Mouse (Mus musculus): Measurements from ENCODE around the gene Gdpd1. TPM values are rescaled to one million over a fixed set of nuclear protein-coding genes. Genes with fewer than 3 reads are reported as not detected.
"Not testable (repeated sequence)": the region's sequence is repeated elsewhere in the genome, so short reads cannot be mapped to it uniquely, and the experiment has no call there.

Gene Gdpd1
- total and polyA plus RNA-seq, 2 experiments from 2014 or later: 12.6 to 31.8 TPM

DNA sequence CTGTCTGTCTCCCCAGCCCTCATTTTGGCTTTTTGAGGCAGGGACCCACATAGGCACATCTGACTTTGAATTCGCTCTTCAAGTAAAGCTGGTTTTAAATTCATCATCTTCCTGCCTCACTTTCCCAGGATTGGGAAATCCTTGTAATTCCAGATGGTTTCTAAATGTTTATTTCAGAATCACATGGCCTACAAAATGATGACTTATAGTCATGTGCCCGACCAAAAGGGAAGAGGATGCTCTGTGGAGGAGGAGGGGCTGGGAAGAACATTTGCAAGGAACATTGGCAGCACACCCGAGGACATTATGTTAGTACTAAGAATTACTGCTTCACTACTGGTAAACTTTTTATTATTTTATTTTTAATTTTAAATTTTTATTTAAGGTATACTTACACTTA, 48.5 kb downstream of the Gdpd1 start:
- DNase-seq (ENCODE audit: low spot score): no peak

DNA sequence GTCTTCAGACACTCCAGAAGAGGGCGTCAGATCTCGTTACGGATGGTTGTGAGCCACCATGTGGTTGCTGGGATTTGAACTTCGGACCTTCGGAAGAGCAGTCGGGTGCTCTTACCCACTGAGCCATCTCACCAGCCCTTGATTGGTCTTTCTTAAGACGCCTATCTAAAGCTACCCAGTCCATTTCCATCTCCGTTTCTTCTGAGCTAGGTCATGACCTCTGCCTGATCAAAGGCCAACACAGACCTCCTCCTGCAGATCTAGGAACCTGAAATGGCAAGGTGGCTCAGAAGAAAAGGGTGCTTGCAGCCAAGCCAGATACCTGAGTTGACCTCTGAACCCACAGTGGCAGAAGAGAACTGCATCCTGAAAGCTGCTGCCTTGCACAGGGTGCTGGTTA, 50.6 kb downstream of the Gdpd1 start:
- H3K9ac ChIP-seq (replicated peaks; ENCODE audit: low read depth, low read length); H3K4me2 ChIP-seq (ENCODE audit: low read depth, low read length); ATAC-seq (ENCODE audit: insufficient read depth, low read depth); H3K9me3 ChIP-seq (replicated peaks; ENCODE audit: control insufficient read depth, low read length); H3K27ac ChIP-seq (ENCODE audit: low read depth); H3K36me3 ChIP-seq (replicated peaks; ENCODE audit: control insufficient read depth, insufficient read depth, low read length); H3K27me3 ChIP-seq (ENCODE audit: control insufficient read depth, insufficient read depth, low read length); H3K4me3 ChIP-seq (ENCODE audit: low read depth, low read length); H3K4me1 ChIP-seq (ENCODE audit: control insufficient read depth, insufficient read depth); DNase-seq (ENCODE audit: low spot score): not testable (repeated sequence)
- WGBS: 81% methylated on average over 8 of the region's 8 CpGs

More for the DNA sequence above, 48.5 kb downstream of the Gdpd1 start:
- Histone ChIP-seq H3K9me3 (replicated peaks; ENCODE audit: control insufficient read depth, low read length) (no peaks in the 10 kb centered on the region), H3K36me3 (replicated peaks; ENCODE audit: control insufficient read depth, insufficient read depth, low read length) (no peaks in the 10 kb centered on the region), H3K27me3 (ENCODE audit: control insufficient read depth, insufficient read depth, low read length) (no peaks in the 10 kb centered on the region), H3K4me1 (ENCODE audit: control insufficient read depth, insufficient read depth) (peaks cover 9% of the 10 kb centered on the region; the same call in 1 of the 2 replicates), H3K4me2 (ENCODE audit: low read depth, low read length) (no peak overlapping the region), H3K9ac (replicated peaks; ENCODE audit: low read depth, low read length) (no peak overlapping the region), H3K27ac (ENCODE audit: low read depth) (no peak overlapping the region), H3K4me3 (ENCODE audit: low read depth, low read length) (no peak overlapping the region)
- TF ChIP-seq CTCF (IDR thresholded peaks at IDR 0.05; ENCODE audit: low read depth) (no peak), EP300 (IDR thresholded peaks at IDR 0.05; ENCODE audit: low read depth) (no peak)
- WGBS: 66% methylated on average over 3 of the region's 3 CpGs
- ATAC-seq (ENCODE audit: insufficient read depth, low read depth): no peak

DNA sequence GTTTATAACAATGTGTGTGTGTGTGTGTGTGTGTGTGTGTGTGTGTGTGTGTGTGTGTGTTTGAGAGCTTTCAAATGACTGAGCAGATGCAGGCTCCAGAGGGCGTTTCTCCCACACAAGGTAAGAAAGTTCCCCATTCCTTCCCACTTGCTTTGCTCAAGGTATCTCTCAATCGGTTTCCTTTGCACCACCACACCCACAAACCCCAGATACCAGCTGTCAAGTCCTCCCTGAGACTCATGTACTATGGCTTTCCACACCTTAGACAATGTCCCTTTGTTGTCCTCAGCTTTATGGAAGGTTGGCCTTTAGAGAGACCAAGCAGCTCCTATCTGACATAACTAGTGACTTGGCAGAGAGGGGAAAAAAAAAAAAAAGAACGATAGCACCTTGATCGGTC, 51.1 kb downstream of the Gdpd1 start:
- ATAC-seq (ENCODE audit: insufficient read depth, low read depth) (no peak), DNase-seq (ENCODE audit: low spot score) (no peak)
- H3K36me3 ChIP-seq (replicated peaks; ENCODE audit: control insufficient read depth, insufficient read depth, low read length): no peaks in the 10 kb centered on the region
- H3K4me3 ChIP-seq (ENCODE audit: low read depth, low read length): no peak overlapping the region
- H3K4me2 ChIP-seq (ENCODE audit: low read depth, low read length): no peak overlapping the region
- no peak overlapping the region for H3K9ac ChIP-seq (replicated peaks; ENCODE audit: low read depth, low read length)
- WGBS: 65% methylated on average over 4 of the region's 4 CpGs
- no peaks in the 10 kb centered on the region for H3K9me3 ChIP-seq (replicated peaks; ENCODE audit: control insufficient read depth, low read length)
- H3K27ac ChIP-seq (ENCODE audit: low read depth): no peak overlapping the region
- TF ChIP-seq EP300 (IDR thresholded peaks at IDR 0.05; ENCODE audit: low read depth) (no peak), CTCF (IDR thresholded peaks at IDR 0.05; ENCODE audit: low read depth) (no peak)
- no peaks in the 10 kb centered on the region for H3K27me3 ChIP-seq (ENCODE audit: control insufficient read depth, insufficient read depth, low read length)
- peaks cover 9% of the 10 kb centered on the region; the same call in 1 of the 2 replicates for H3K4me1 ChIP-seq (ENCODE audit: control insufficient read depth, insufficient read depth)

DNA sequence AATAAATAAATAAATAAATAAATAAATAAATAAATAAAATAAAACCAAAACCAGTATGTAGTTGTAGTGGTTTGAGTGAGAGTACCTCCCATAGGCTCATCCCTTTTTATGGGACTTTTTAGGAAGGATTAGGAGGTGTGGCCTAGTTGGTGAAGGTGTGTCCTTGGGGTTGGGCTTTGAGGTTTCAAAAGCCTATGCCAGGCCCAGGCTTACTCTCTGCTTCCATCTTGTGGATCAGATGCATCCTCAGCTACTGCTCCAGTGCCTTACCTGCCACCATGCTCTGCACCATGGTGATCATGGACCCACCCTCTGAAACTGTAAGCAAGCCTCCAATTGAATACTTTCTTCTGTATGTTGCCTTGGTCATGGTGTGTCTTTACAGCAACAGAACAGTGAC, 52.3 kb downstream of the Gdpd1 start:
- ATAC-seq (ENCODE audit: insufficient read depth, low read depth): no peak
- no peak overlapping the region for H3K9ac ChIP-seq (replicated peaks; ENCODE audit: low read depth, low read length)
- no peak overlapping the region for H3K27ac ChIP-seq (ENCODE audit: low read depth)
- no peak overlapping the region for H3K4me2 ChIP-seq (ENCODE audit: low read depth, low read length)
- H3K4me3 ChIP-seq (ENCODE audit: low read depth, low read length): no peak overlapping the region
- H3K36me3 ChIP-seq (replicated peaks; ENCODE audit: control insufficient read depth, insufficient read depth, low read length): no peaks in the 10 kb centered on the region
- H3K4me1 ChIP-seq (ENCODE audit: control insufficient read depth, insufficient read depth): peaks cover 7% of the 10 kb centered on the region; the same call in 1 of the 2 replicates
- H3K27me3 ChIP-seq (ENCODE audit: control insufficient read depth, insufficient read depth, low read length): no peaks in the 10 kb centered on the region
- H3K9me3 ChIP-seq (replicated peaks; ENCODE audit: control insufficient read depth, low read length): no peaks in the 10 kb centered on the region
- DNase-seq (ENCODE audit: low spot score): no peak
- TF ChIP-seq CTCF (IDR thresholded peaks at IDR 0.05; ENCODE audit: low read depth): no peak
- no peak for TF ChIP-seq EP300 (IDR thresholded peaks at IDR 0.05; ENCODE audit: low read depth)

DNA sequence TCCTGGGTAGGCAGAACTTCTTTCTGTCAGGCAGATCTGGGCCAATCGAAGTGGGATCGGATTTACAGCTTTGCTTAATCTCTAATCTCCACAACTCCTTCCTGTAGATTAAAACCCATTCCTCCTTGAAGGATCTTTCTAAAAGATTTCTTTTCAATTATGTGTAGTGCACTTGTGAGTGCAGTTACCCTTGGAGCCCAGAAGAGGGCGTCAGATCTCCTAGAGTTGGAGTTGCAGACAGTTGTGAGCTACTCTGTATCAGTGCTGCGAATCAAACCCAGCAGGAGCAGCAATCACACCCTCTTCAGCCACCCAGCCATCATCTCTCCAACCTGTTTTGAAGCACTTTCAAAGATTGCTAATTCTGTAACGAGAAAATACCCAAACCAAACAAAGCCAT, 53.4 kb downstream of the Gdpd1 start:
- H3K27ac ChIP-seq (ENCODE audit: low read depth): no peak overlapping the region
- DNase-seq (ENCODE audit: low spot score) (no peak), ATAC-seq (ENCODE audit: insufficient read depth, low read depth) (no peak)
- H3K4me3 ChIP-seq (ENCODE audit: low read depth, low read length): no peak overlapping the region
- WGBS: 78% methylated on average over 5 of the region's 5 CpGs
- TF ChIP-seq CTCF (IDR thresholded peaks at IDR 0.05; ENCODE audit: low read depth) (no peak), EP300 (IDR thresholded peaks at IDR 0.05; ENCODE audit: low read depth) (no peak)
- H3K9ac ChIP-seq (replicated peaks; ENCODE audit: low read depth, low read length): no peak overlapping the region
- no peaks in the 10 kb centered on the region for H3K4me1 ChIP-seq (ENCODE audit: control insufficient read depth, insufficient read depth)
- no peaks in the 10 kb centered on the region for H3K27me3 ChIP-seq (ENCODE audit: control insufficient read depth, insufficient read depth, low read length)
- H3K36me3 ChIP-seq (replicated peaks; ENCODE audit: control insufficient read depth, insufficient read depth, low read length): no peaks in the 10 kb centered on the region
- no peak overlapping the region for H3K4me2 ChIP-seq (ENCODE audit: low read depth, low read length)
- no peaks in the 10 kb centered on the region for H3K9me3 ChIP-seq (replicated peaks; ENCODE audit: control insufficient read depth, low read length)

DNA sequence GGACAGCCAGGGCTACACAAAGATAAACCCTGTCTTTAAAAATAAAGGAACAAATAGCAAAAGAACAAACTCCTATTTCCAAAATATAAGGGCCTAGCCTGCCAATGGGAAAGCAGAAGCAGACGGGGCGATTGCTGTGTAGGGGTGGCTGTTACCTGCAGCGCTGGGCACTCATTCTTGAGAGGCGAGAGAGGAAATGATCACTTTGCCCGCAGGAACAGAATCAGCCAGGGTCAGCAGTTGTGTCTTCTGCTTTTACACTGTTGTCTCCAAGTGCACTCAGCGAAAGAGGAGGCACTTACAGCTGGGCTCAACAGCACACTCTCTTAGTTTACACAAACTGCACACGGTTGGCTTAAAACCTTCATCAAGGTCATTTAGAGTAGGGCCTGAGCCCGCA, 54.4 kb downstream of the Gdpd1 start:
- no peak overlapping the region for H3K4me2 ChIP-seq (ENCODE audit: low read depth, low read length)
- ATAC-seq (ENCODE audit: insufficient read depth, low read depth) (no peak), DNase-seq (ENCODE audit: low spot score) (no peak)
- no peak overlapping the region for H3K4me3 ChIP-seq (ENCODE audit: low read depth, low read length)
- WGBS: 82% methylated on average over 8 of the region's 8 CpGs
- H3K9me3 ChIP-seq (replicated peaks; ENCODE audit: control insufficient read depth, low read length): no peaks in the 10 kb centered on the region
- no peaks in the 10 kb centered on the region for H3K4me1 ChIP-seq (ENCODE audit: control insufficient read depth, insufficient read depth)
- H3K36me3 ChIP-seq (replicated peaks; ENCODE audit: control insufficient read depth, insufficient read depth, low read length): no peaks in the 10 kb centered on the region
- TF ChIP-seq CTCF (IDR thresholded peaks at IDR 0.05; ENCODE audit: low read depth) (no peak), EP300 (IDR thresholded peaks at IDR 0.05; ENCODE audit: low read depth) (no peak)
- no peak overlapping the region for H3K9ac ChIP-seq (replicated peaks; ENCODE audit: low read depth, low read length)
- no peaks in the 10 kb centered on the region for H3K27me3 ChIP-seq (ENCODE audit: control insufficient read depth, insufficient read depth, low read length)
- no peak overlapping the region for H3K27ac ChIP-seq (ENCODE audit: low read depth)
